Mouse (Mus musculus) heart, postnatal 10 days (tissue): ENCODE data around the gene Mrgprb4. TPM values are rescaled to one million over a fixed set of nuclear protein-coding genes. Genes with fewer than 3 reads are reported as not detected.

Source experiments
- DNase-seq, 2 experiments: peaks; one replicate each; pipeline ENCODE4 v3.0.0; 2021
- intact Hi-C: fragments of 180-260 bp; cut with DNase I; formaldehyde crosslinking; loops from one replicate; pipeline ENCODE4 v1.15.1; 2025
- total RNA-seq, 2 experiments: library from RNA; stranded (reverse); gene quantifications; 2 replicates each; pipeline ENCODE4 v1.2.3; 2021

Gene Mrgprb4
- total RNA-seq, result not detected

DNA sequence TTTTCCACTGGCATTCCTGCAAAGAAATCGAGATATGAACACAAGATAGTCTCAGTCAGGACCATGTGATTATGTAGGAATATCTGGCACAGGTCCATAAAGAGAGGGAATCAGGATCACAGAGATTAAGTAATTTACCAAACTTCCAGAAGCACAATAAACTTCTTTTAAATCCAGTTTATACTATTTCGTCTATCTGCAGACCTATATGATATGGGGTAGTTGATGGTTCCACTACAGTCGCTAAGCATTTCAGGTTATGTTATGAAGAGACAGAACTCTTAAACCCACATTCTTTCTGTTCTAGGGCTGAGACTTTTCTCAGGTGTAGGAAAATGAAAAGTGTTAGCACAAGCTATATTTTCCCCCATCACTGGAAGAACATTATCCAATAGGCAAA lies at the start of gene Mrgprb4:
Gene Mrgprb4, minus strand, starts transcription at position 101 of the 400 bp plus-strand sequence.
- intact Hi-C loops, result no loop called here

DNA sequence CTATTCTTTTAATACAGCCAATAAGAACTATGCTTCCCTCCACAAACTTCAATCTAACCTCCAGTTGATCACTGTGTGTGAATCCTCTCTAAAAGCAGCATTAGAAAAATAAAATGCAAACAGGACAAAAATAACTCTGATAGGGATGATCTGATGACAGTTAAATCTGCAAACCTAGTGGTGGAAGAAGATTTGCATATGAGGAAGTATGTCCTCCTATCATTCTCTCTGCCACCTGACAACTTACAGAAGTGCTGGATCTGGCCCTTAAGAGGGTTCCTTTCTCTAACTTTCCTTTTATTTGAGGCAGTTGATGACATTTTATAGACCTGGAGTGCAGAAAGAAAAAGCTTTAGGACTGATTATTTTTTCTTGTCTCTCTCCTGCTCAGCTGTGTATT lies 27.0 kb upstream of the Mrgprb4 start:
- intact Hi-C loops, result no loop called here
- no peak for DNase-seq

More for the DNA sequence above, at the start of gene Mrgprb4:
- DNase-seq, result no peak

DNA sequence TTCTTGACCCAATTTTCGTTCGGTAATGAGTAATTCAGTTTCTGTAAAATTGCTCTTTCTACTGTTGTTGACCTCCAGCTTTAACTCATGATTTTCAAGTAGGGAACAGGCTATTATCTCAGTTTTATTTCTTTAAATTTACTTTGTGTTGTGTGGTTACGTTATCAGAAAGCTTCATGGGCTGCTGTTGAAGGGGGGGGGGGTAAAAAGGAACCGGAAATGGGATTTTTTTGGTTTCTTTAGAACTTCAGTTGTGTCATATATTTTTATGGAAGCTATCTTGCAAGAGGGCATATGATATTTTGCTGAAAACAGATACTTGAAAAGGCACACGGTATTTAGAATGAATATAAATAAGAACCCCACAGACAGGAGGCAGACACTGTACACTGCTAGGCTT lies 26.0 kb upstream of the Mrgprb4 start:
- intact Hi-C loops, result no loop called here
- DNase-seq, result no peak

GRCm38 (mm10) chr7:48168919-48169318 lies 30.2 kb downstream of the Mrgprb4 start, which contains the start of gene Mrgprb5:
Gene Mrgprb5 (minus strand): TSS chr7:48169019.
- DNase-seq, result no peak
- intact Hi-C loops, result no loop called here

GRCm38 (mm10) chr7:48167471-48167870 lies 31.6 kb downstream of the Mrgprb4 start:
- intact Hi-C loops, result no loop called here
- no peak for DNase-seq

Other genes starting within 250 kb of the Mrgprb4 start
- gene Mrgpra4, start 217.2 kb downstream of the Mrgprb4 start, total RNA-seq, result not detected
- not detected for gene Mrgprx1, start 171.7 kb downstream of the Mrgprb4 start, total RNA-seq
- not detected for gene Mrgprb5, start 30.3 kb downstream of the Mrgprb4 start, total RNA-seq
- gene Mrgprb8, start 189.2 kb upstream of the Mrgprb4 start, total RNA-seq, result not detected